Mouse (Mus musculus): ENCODE measurements around the gene Hoxb4.

DNA sequence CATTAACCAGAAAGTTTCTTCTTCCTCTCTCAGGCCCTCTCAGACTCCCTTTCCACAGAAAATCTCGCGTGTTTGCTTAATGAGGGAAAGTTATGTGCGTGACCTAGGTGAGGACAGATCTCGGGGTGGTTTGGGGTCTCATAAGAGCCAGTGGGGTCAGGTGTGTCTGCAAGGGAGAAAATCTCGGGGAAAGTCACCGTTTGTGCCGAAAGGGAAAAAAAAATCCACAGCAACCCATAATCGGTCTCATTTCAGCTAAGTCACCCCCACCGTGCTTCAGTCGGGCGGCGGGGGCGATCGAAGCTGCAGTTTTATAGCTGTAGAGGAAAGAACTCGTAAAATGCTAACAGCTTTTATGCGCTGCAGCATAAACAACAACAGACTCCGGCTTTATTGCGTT is 36.7 kb upstream of the Hoxb4 start:
- TF ChIP-seq POLR2A (IDR thresholded peaks at IDR 0.05; ENCODE audit: borderline replicate concordance, extremely low read depth, insufficient read depth, insufficient read length, poor library complexity, severe bottlenecking): no peak
- TF ChIP-seq CTCF (IDR thresholded peaks at IDR 0.05; ENCODE audit: borderline replicate concordance, extremely low read depth, insufficient read depth, insufficient read length): no peak

Data from brain, embryonic 14.5 days (tissue).